Mouse (Mus musculus) liver, adult 2 months (tissue): ENCODE data around the gene Rpp38.

Experiments used
- CTCF ChIP-seq: fragments of 200-500 bp; IDR thresholded peaks from 2 replicates; pipeline ENCODE4 v1.5.1; 2011; ENCODE audit warnings: low read depth, low read length, control low read depth
- POLR2A ChIP-seq: fragments of 200-500 bp; IDR thresholded peaks from 2 replicates; pipeline ENCODE4 v1.6.1; 2011; ENCODE audit warnings: low read length, control low read depth; ENCODE audit not compliant: insufficient read depth; ENCODE audit errors: extremely low read depth

- TF ChIP-seq POLR2A (no peak), CTCF (no peak)
Observed at GRCm38 (mm10) chr2:3281311-3281710, 51.1 kb downstream of the Rpp38 start.
